11 mouse cellular contexts compared by ENCODE assay signal in the genomic region with DNA sequence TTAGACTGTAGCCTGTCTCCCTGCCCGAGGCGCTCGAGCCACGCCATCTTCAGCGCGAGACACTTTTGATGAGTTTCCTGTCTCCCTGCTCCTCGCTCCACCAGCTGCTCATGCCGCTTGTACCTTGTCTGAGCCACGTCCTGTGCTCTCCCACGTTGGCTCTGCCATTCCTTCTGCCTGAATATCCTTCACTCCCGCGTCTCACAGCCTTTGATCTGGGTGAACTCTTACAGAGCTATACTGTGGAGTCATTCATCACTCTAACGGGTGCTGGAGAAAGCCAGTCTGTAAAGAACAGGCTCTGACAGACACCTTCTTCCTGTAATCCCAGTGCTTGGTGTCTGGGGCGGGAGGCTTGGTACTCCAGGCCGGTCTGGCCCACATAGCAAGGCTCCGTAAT.
DNase-seq lines count a peak whose midpoint lies in the region; ATAC-seq and TF ChIP-seq lines count a peak whose summit lies in the region.
"Had no signal": no experiment of that assay in that cellular context is flagged by ENCODE, and none has a peak within 500 bp of the region (broad histone marks: within the 10 kb centered on the region; RNA-seq: fewer than 3 reads in every experiment).

No protein-coding gene starts in this region.

- peak overlapping the region; percentile 61 for H3K27ac ChIP-seq in heart, embryonic 15.5 days
- peak overlapping the region; percentile 26 for H3K27ac ChIP-seq in lung, embryonic 15.5 days
- 0 out of 2 replicates have a peak overlapping the region, but pooled peaks have one; percentile 13 for H3K27ac ChIP-seq in embryonic facial prominence, embryonic 11.5 days (replicated peaks; ENCODE audit: low read depth, low read length)
- H3K27ac ChIP-seq in small intestine, adult 2 months (ENCODE audit: insufficient read depth, low read depth, low read length): peak overlapping the region; percentile 54
- H3K27ac ChIP-seq: forebrain, embryonic 15.5 days had no signal

- intact Hi-C loops in heart, postnatal 25 days (cut with DNase I): no loop called here
- intact Hi-C loops in left cerebral cortex, postnatal 10 days (cut with DNase I): no loop called here

- no peaks in the 10 kb centered on the region for H3K36me3 ChIP-seq in heart, embryonic 15.5 days
- H3K36me3 ChIP-seq in lung, embryonic 15.5 days: no peaks in the 10 kb centered on the region
- H3K36me3 ChIP-seq in embryonic facial prominence, embryonic 11.5 days (replicated peaks; ENCODE audit: control insufficient read depth, insufficient read depth, low read depth, low read length): no peaks in the 10 kb centered on the region
- H3K36me3 ChIP-seq in small intestine, adult 2 months (ENCODE audit: control insufficient read depth, insufficient read depth, low read length): peaks cover 62% of the 10 kb centered on the region
- H3K36me3 ChIP-seq: forebrain, embryonic 15.5 days had no signal

- no peaks in the 10 kb centered on the region for H3K27me3 ChIP-seq in heart, embryonic 15.5 days
- no peaks in the 10 kb centered on the region for H3K27me3 ChIP-seq in lung, embryonic 15.5 days
- H3K27me3 ChIP-seq in embryonic facial prominence, embryonic 11.5 days (ENCODE audit: control insufficient read depth, insufficient read depth, low read length): no peaks in the 10 kb centered on the region
- no peaks in the 10 kb centered on the region for H3K27me3 ChIP-seq in small intestine, adult 2 months (ENCODE audit: control insufficient read depth, insufficient read depth, low read length)
- H3K27me3 ChIP-seq: forebrain, embryonic 15.5 days had no signal

- no peak for TF ChIP-seq CTCF in small intestine, adult 2 months (IDR thresholded peaks at IDR 0.05; ENCODE audit: extremely low read depth, insufficient read length, insufficient replicate concordance, low read depth, low read length)

- 49% methylated on average over 16 of the region's 16 CpGs for WGBS in heart, embryonic 15.5 days
- 38% methylated on average over 16 of the region's 16 CpGs for WGBS in lung, embryonic 15.5 days
- WGBS in embryonic facial prominence, embryonic 11.5 days: 74% methylated on average over 16 of the region's 16 CpGs
- 68% methylated on average over 16 of the region's 16 CpGs for WGBS in small intestine, adult 2 months

- H3K4me3 ChIP-seq in heart, embryonic 15.5 days: no peak overlapping the region
- no peak overlapping the region for H3K4me3 ChIP-seq in lung, embryonic 15.5 days
- H3K4me3 ChIP-seq in embryonic facial prominence, embryonic 11.5 days (ENCODE audit: low read depth, low read length): no peak overlapping the region
- no peak overlapping the region for H3K4me3 ChIP-seq in small intestine, adult 2 months (ENCODE audit: low read depth, low read length)
- H3K4me3 ChIP-seq: forebrain, embryonic 15.5 days had no signal

- TF ChIP-seq POLR2A in small intestine, adult 2 months (IDR thresholded peaks at IDR 0.05; ENCODE audit: low read depth, low read length): no peak

- no peak overlapping the region for H3K4me2 ChIP-seq in heart, embryonic 15.5 days
- H3K4me2 ChIP-seq in lung, embryonic 15.5 days: 0 out of 2 replicates have a peak overlapping the region, but pooled peaks have one; percentile 2
- H3K4me2 ChIP-seq in embryonic facial prominence, embryonic 11.5 days (ENCODE audit: low read depth, low read length): no peak overlapping the region
- H3K4me2 ChIP-seq: forebrain, embryonic 15.5 days had no signal

- ATAC-seq in heart, embryonic 15.5 days (replicated peaks; ENCODE audit: insufficient number of reproducible peaks, insufficient read depth, low FRiP score, low read depth): no peak
- 0 out of 2 replicates have a peak, but pooled peaks have one; percentile 40 for ATAC-seq in lung, embryonic 15.5 days (ENCODE audit: borderline replicate concordance, extremely low read depth, low FRiP score, low TSS enrichment)
- no peak for ATAC-seq in embryonic facial prominence, embryonic 11.5 days (replicated peaks; ENCODE audit: insufficient number of reproducible peaks, low FRiP score, low TSS enrichment, low read depth)
- ATAC-seq: forebrain, embryonic 15.5 days had no signal

- DNase-seq in heart, postnatal 25 days (ENCODE audit: low spot score): no peak
- DNase-seq in lung, postnatal 10 days: no peak
- DNase-seq in embryonic facial prominence, embryonic 11.5 days (ENCODE audit: low spot score): no peak
- no peak for DNase-seq in left cerebral cortex, postnatal 10 days (ENCODE audit: extremely low spot score in 1 of 2, low spot score in 2 of 2)
- no peak for DNase-seq in thymus, postnatal 4 days
- DNase-seq: adrenal gland, postnatal 14 days; gastrocnemius, postnatal 10 days had no signal

- 0 out of 2 replicates have a peak overlapping the region, but pooled peaks have one; percentile 18 for H3K9ac ChIP-seq in heart, embryonic 15.5 days
- no peak overlapping the region; the same call in 1 of the 2 replicates for H3K9ac ChIP-seq in lung, embryonic 15.5 days
- no peak overlapping the region for H3K9ac ChIP-seq in embryonic facial prominence, embryonic 11.5 days (replicated peaks; ENCODE audit: low read length)
- H3K9ac ChIP-seq: forebrain, embryonic 15.5 days had no signal

- H3K9me3 ChIP-seq in heart, embryonic 15.5 days (replicated peaks): no peaks in the 10 kb centered on the region
- no peaks in the 10 kb centered on the region for H3K9me3 ChIP-seq in lung, embryonic 15.5 days
- H3K9me3 ChIP-seq in embryonic facial prominence, embryonic 11.5 days (replicated peaks; ENCODE audit: control insufficient read depth, low read length): no peaks in the 10 kb centered on the region
- H3K9me3 ChIP-seq: forebrain, embryonic 15.5 days had no signal

- H3K4me1 ChIP-seq in heart, embryonic 15.5 days (replicated peaks): peaks cover 74% of the 10 kb centered on the region
- H3K4me1 ChIP-seq in lung, embryonic 15.5 days: peaks cover 42% of the 10 kb centered on the region
- no peaks in the 10 kb centered on the region; the same call in 1 of the 2 replicates for H3K4me1 ChIP-seq in embryonic facial prominence, embryonic 11.5 days (ENCODE audit: control insufficient read depth, insufficient read depth, low read length)
- peaks cover 9% of the 10 kb centered on the region for H3K4me1 ChIP-seq in small intestine, adult 2 months (ENCODE audit: control insufficient read depth, insufficient read depth, insufficient read length, low read length)
- H3K4me1 ChIP-seq: forebrain, embryonic 15.5 days had no signal
